11 mouse cellular contexts compared by ENCODE assay signal in genomic region chr16:11068666-11069065, GRCm38 (mm10). TPM values are rescaled to one million over a fixed set of nuclear protein-coding genes. Genes with fewer than 3 reads are reported as not detected.
DNase-seq lines count a peak whose midpoint lies in the region; ATAC-seq and TF ChIP-seq lines count a peak whose summit lies in the region.
"Had no signal": no experiment of that assay in that cellular context is flagged by ENCODE, and none has a peak within 500 bp of the region (broad histone marks: within the 10 kb centered on the region; RNA-seq: fewer than 3 reads in every experiment).

No protein-coding gene starts in this region.

- DNase-seq in heart, postnatal 0 days (ENCODE audit: low spot score): no peak
- no peak for DNase-seq in heart, adult 18-20 months
- no peak for DNase-seq in embryo, embryonic 10.5 days (ENCODE audit: low spot score)
- no peak for DNase-seq in retina, postnatal 1 day
- no peak for DNase-seq in urinary bladder, postnatal 10 days (ENCODE audit: low spot score)
- DNase-seq: thymus, postnatal 14 days had no signal

- H3K4me3 ChIP-seq in heart, postnatal 0 days (ENCODE audit: low read depth, low read length): no peak overlapping the region
- H3K4me3 ChIP-seq in brown adipose tissue, adult 24 weeks (ENCODE audit: insufficient read depth, low read depth, low read length): no peak overlapping the region
- H3K4me3 ChIP-seq in forebrain, embryonic 15.5 days: peak overlapping the region; percentile 84; the same call in 1 of the 2 replicates
- H3K4me3 ChIP-seq in midbrain, embryonic 12.5 days: no peak overlapping the region
- H3K4me3 ChIP-seq: erythroblast, embryonic 14.5 days; left cerebral cortex, adult 2 months had no signal

- H3K4me1 ChIP-seq in heart, postnatal 0 days (ENCODE audit: control insufficient read depth, insufficient read depth): peaks cover 42% of the 10 kb centered on the region
- H3K4me1 ChIP-seq in brown adipose tissue, adult 24 weeks (ENCODE audit: control insufficient read depth, insufficient read depth, insufficient read length, low read length): peaks cover 36% of the 10 kb centered on the region
- H3K4me1 ChIP-seq in forebrain, embryonic 15.5 days: peaks cover 75% of the 10 kb centered on the region
- peaks cover 54% of the 10 kb centered on the region for H3K4me1 ChIP-seq in midbrain, embryonic 12.5 days

- H3K27me3 ChIP-seq in heart, postnatal 0 days (ENCODE audit: control insufficient read depth, insufficient read depth, low read length): no peaks in the 10 kb centered on the region
- H3K27me3 ChIP-seq in forebrain, embryonic 15.5 days: no peaks in the 10 kb centered on the region
- no peaks in the 10 kb centered on the region for H3K27me3 ChIP-seq in midbrain, embryonic 12.5 days

- no peaks in the 10 kb centered on the region for H3K9me3 ChIP-seq in heart, postnatal 0 days (replicated peaks; ENCODE audit: control insufficient read depth, low read length)
- no peaks in the 10 kb centered on the region for H3K9me3 ChIP-seq in forebrain, embryonic 15.5 days
- H3K9me3 ChIP-seq in midbrain, embryonic 12.5 days: no peaks in the 10 kb centered on the region

- TF ChIP-seq EP300 in heart, postnatal 0 days (IDR thresholded peaks at IDR 0.05; ENCODE audit: low read depth): no peak

- peak overlapping the region; percentile 21; the same call in 1 of the 2 replicates for H3K4me2 ChIP-seq in heart, postnatal 0 days (ENCODE audit: low read depth, low read length)
- peak overlapping the region; percentile 74 for H3K4me2 ChIP-seq in forebrain, embryonic 15.5 days (replicated peaks)
- H3K4me2 ChIP-seq in midbrain, embryonic 12.5 days (replicated peaks): peak overlapping the region; percentile 87

- ATAC-seq in heart, postnatal 0 days (ENCODE audit: insufficient read depth, low read depth): no peak
- no peak for ATAC-seq in forebrain, embryonic 15.5 days (replicated peaks)
- no peak for ATAC-seq in midbrain, embryonic 12.5 days (ENCODE audit: low FRiP score, low read depth)

- WGBS in heart, postnatal 0 days: 88% methylated on average over 3 of the region's 3 CpGs
- 93% methylated on average over 3 of the region's 3 CpGs for WGBS in forebrain, embryonic 15.5 days
- WGBS in midbrain, embryonic 12.5 days: 93% methylated on average over 3 of the region's 3 CpGs

- TF ChIP-seq CTCF in heart, postnatal 0 days (IDR thresholded peaks at IDR 0.05; ENCODE audit: low read depth): no peak

- H3K27ac ChIP-seq in heart, postnatal 0 days (ENCODE audit: low read depth): peak overlapping the region; percentile 33; the same call in 1 of the 2 replicates
- H3K27ac ChIP-seq in brown adipose tissue, adult 24 weeks (replicated peaks; ENCODE audit: low read depth, low read length): peak overlapping the region; percentile 71
- H3K27ac ChIP-seq in forebrain, embryonic 15.5 days (replicated peaks): no peak overlapping the region
- H3K27ac ChIP-seq in midbrain, embryonic 12.5 days (replicated peaks): no peak overlapping the region
- H3K27ac ChIP-seq: left cerebral cortex, adult 2 months had no signal

- peaks cover 21% of the 10 kb centered on the region for H3K36me3 ChIP-seq in heart, postnatal 0 days (replicated peaks; ENCODE audit: control insufficient read depth, insufficient read depth, low read length)
- H3K36me3 ChIP-seq in forebrain, embryonic 15.5 days: peaks cover 22% of the 10 kb centered on the region
- peaks cover 25% of the 10 kb centered on the region for H3K36me3 ChIP-seq in midbrain, embryonic 12.5 days

- no peak overlapping the region for H3K9ac ChIP-seq in heart, postnatal 0 days (replicated peaks; ENCODE audit: low read depth, low read length)
- no peak overlapping the region for H3K9ac ChIP-seq in forebrain, embryonic 15.5 days (replicated peaks)
- 0 out of 2 replicates have a peak overlapping the region, but pooled peaks have one; percentile 88 for H3K9ac ChIP-seq in midbrain, embryonic 12.5 days (replicated peaks)

RNA-seq across cellular contexts. Expression of gene Litaf, which starts 2.7 kb away (rescaled TPM):
- total RNA-seq in heart, postnatal 0 days (2014; rRNA removed; ENCODE audit: low replicate concordance): 77.1 and 78.2 TPM in 2 replicates
- 53.8 and 55.7 TPM in 2 replicates for polyA plus RNA-seq in heart, postnatal 0 days (2015; fragmentation: Nextera tagmentation; extraction: Ambion mirVana)
- total RNA-seq in heart, adult 18-20 months (2021): 10 to 100 TPM; 17.1 to 20.8 TPM
- 15.6 and 17.6 TPM in 2 replicates for polyA plus RNA-seq in brown adipose tissue, adult 24 weeks (2012; ENCODE audit: insufficient read depth, insufficient read length, missing spikeins)
- 48.2 and 48.5 TPM in 2 replicates for polyA plus RNA-seq in forebrain, embryonic 15.5 days (2015; fragmentation: Nextera tagmentation; extraction: Ambion mirVana)
- polyA plus RNA-seq in midbrain, embryonic 12.5 days (2016; fragmentation: Nextera tagmentation; extraction: Ambion mirVana): 39.5 and 42.4 TPM in 2 replicates

RNA-seq across cellular contexts. Expression of gene Snn, which starts 7.9 kb away (rescaled TPM):
- 78.3 and 91.9 TPM in 2 replicates for total RNA-seq in heart, postnatal 0 days (2014; rRNA removed; ENCODE audit: low replicate concordance)
- polyA plus RNA-seq in heart, postnatal 0 days (2015; fragmentation: Nextera tagmentation; extraction: Ambion mirVana): 32.0 and 36.6 TPM in 2 replicates
- 10 to 100 TPM; 24.6 to 26.5 TPM for total RNA-seq in heart, adult 18-20 months (2021)
- polyA plus RNA-seq in brown adipose tissue, adult 24 weeks (2012; ENCODE audit: insufficient read depth, insufficient read length, missing spikeins): 6.4 and 7.7 TPM in 2 replicates
- polyA plus RNA-seq in forebrain, embryonic 15.5 days (2015; fragmentation: Nextera tagmentation; extraction: Ambion mirVana): 156 and 171 TPM in 2 replicates
- polyA plus RNA-seq in midbrain, embryonic 12.5 days (2016; fragmentation: Nextera tagmentation; extraction: Ambion mirVana): 106 and 113 TPM in 2 replicates

Comparison
In these comparisons a context has a peak if more than half of its experiments do, and no peak if none do; other contexts are left out.
1. H3K27ac ChIP-seq: peak in heart, postnatal 0 days (single experiment) and brown adipose tissue, adult 24 weeks (single experiment); none in forebrain, embryonic 15.5 days (single experiment) and midbrain, embryonic 12.5 days (single experiment).
2. H3K4me2 ChIP-seq: peak in every context shown above with its lines; median percentile 87 in midbrain, embryonic 12.5 days; 74 in forebrain, embryonic 15.5 days; 21 in heart, postnatal 0 days.